Mouse (Mus musculus) liver, adult 2 months (tissue): ENCODE measurements around the gene Stip1. TPM values are rescaled to one million over a fixed set of nuclear protein-coding genes. Genes with fewer than 3 reads are reported as not detected.

ENCODE experiments used
- DNase-seq: peaks from one replicate; pipeline ENCODE4 v3.0.0-alpha.2; 2011; ENCODE audit warnings: low read depth, low spot score; ENCODE audit errors: extremely low read depth
- H3K27ac ChIP-seq: fragments of 200-500 bp; replicated peaks from 2 replicates; pipeline ENCODE4 v1.5.1; 2012; ENCODE audit warnings: low read depth, mild to moderate bottlenecking, control low read depth, inconsistent platforms, low read length; ENCODE audit not compliant: insufficient read depth
- H3K27me3 ChIP-seq: fragments of 200-500 bp; 2 replicates; pipeline ENCODE4 v1.6.1; 2012; ENCODE audit warnings: mild to moderate bottlenecking, moderate library complexity, low read length, inconsistent platforms; ENCODE audit not compliant: control insufficient read depth, insufficient read depth
- H3K36me3 ChIP-seq: fragments of 200-500 bp; 2 replicates; pipeline ENCODE4 v1.6.1; 2012; ENCODE audit warnings: low read length, inconsistent platforms; ENCODE audit not compliant: control insufficient read depth, insufficient read depth
- H3K4me1 ChIP-seq: fragments of 200-500 bp; 2 replicates; pipeline ENCODE4 v1.6.1; 2011; ENCODE audit warnings: low read length; ENCODE audit not compliant: control insufficient read depth, insufficient read depth
- H3K4me3 ChIP-seq: fragments of 200-500 bp; 2 replicates; pipeline ENCODE4 v1.5.1; 2011; ENCODE audit warnings: low read depth, mild to moderate bottlenecking, control low read depth, low read length, moderate library complexity; ENCODE audit not compliant: insufficient read depth
- H3K79me2 ChIP-seq: fragments of 200-500 bp; 2 replicates; pipeline ENCODE4 v1.6.1; 2012; ENCODE audit warnings: inconsistent platforms, mild to moderate bottlenecking, low read length, moderate library complexity; ENCODE audit not compliant: control insufficient read depth, insufficient read depth
- H3K9ac ChIP-seq: fragments of 200-500 bp; 2 replicates; pipeline ENCODE4 v1.6.1; 2012; ENCODE audit warnings: low read depth, mild to moderate bottlenecking, control low read depth, inconsistent platforms, low read length
- CTCF ChIP-seq: fragments of 200-500 bp; IDR thresholded peaks from 2 replicates; pipeline ENCODE4 v1.5.1; 2011; ENCODE audit warnings: low read depth, low read length, control low read depth
- POLR2A ChIP-seq: fragments of 200-500 bp; IDR thresholded peaks from 2 replicates; pipeline ENCODE4 v1.6.1; 2011; ENCODE audit warnings: low read length, control low read depth; ENCODE audit not compliant: insufficient read depth; ENCODE audit errors: extremely low read depth
- WGBS: fragments of 180-500 bp; shearing (Covaris S2); methylation state at CpG from one replicate; pipeline ENCODE4 v1.1.7; 2018; 5-methylcytosine and 5-hydroxymethylcytosine counted together
- polyA plus RNA-seq: library from polyadenylated mRNA; depleted of rRNA; stranded (reverse); fragments of >200 nt; gene quantifications from 2 replicates; pipeline ENCODE4 v1.2.3, GENCODE M21; 2012
- total RNA-seq: library from RNA; depleted of rRNA; stranded (reverse); fragments of >200 nt; gene quantifications from 2 replicates; pipeline ENCODE4 v1.2.3, GENCODE M21; 2014

The Stip1 gene
- total and polyA plus RNA-seq, 2 experiments: 32.3 to 44.9 TPM

GRCm38 (mm10) chr19:7070775-7071174 is 31.0 kb upstream of the Stip1 start:
- Histone ChIP-seq H3K36me3 (no peaks in the 10 kb centered on the region), H3K4me1 (0 out of 2 replicates have a peak, but pooled peaks cover 2% of the 10 kb centered on the region), H3K4me3 (no peak overlapping the region), H3K9ac (no peak overlapping the region), H3K27ac (no peak overlapping the region), H3K27me3 (no peaks in the 10 kb centered on the region), H3K79me2 (0 out of 2 replicates have a peak, but pooled peaks cover 2% of the 10 kb centered on the region)
- no peak for TF ChIP-seq CTCF
- TF ChIP-seq POLR2A: no peak
- DNase-seq: no peak
- WGBS: 66% methylated on average over 4 of the region's 4 CpGs

- H3K79me2 ChIP-seq: 0 out of 2 replicates have a peak, but pooled peaks cover 2% of the 10 kb centered on the region
- no peak for DNase-seq
- 0 out of 2 replicates have a peak, but pooled peaks cover 2% of the 10 kb centered on the region for H3K4me1 ChIP-seq
- H3K27me3 ChIP-seq: no peaks in the 10 kb centered on the region
- no peak overlapping the region; the same call in 1 of the 2 replicates for H3K27ac ChIP-seq
- 0 out of 2 replicates have a peak overlapping the region, but pooled peaks have one; percentile 33 for H3K9ac ChIP-seq
- 71% methylated on average over 35 of the region's 35 CpGs for WGBS
- H3K36me3 ChIP-seq: no peaks in the 10 kb centered on the region
- H3K4me3 ChIP-seq: peak overlapping the region; percentile 16; the same call in 1 of the 2 replicates
- TF ChIP-seq CTCF (no peak), POLR2A (no peak)
Measured at GRCm38 (mm10) chr19:7069781-7070763, 30.3 kb upstream of the Stip1 start.

GRCm38 (mm10) chr19:7068661-7069531 is 29.1 kb upstream of the Stip1 start:
- TF ChIP-seq POLR2A (no peak), CTCF (no peak)
- H3K9ac ChIP-seq: no peak overlapping the region
- no peak overlapping the region for H3K27ac ChIP-seq
- H3K79me2 ChIP-seq: 0 out of 2 replicates have a peak, but pooled peaks cover 2% of the 10 kb centered on the region
- 65% methylated on average over 11 of the region's 11 CpGs for WGBS
- no peaks in the 10 kb centered on the region for H3K27me3 ChIP-seq
- H3K4me1 ChIP-seq: 0 out of 2 replicates have a peak, but pooled peaks cover 2% of the 10 kb centered on the region
- DNase-seq: peak; percentile 28
- H3K4me3 ChIP-seq: no peak overlapping the region
- H3K36me3 ChIP-seq: no peaks in the 10 kb centered on the region

DNA sequence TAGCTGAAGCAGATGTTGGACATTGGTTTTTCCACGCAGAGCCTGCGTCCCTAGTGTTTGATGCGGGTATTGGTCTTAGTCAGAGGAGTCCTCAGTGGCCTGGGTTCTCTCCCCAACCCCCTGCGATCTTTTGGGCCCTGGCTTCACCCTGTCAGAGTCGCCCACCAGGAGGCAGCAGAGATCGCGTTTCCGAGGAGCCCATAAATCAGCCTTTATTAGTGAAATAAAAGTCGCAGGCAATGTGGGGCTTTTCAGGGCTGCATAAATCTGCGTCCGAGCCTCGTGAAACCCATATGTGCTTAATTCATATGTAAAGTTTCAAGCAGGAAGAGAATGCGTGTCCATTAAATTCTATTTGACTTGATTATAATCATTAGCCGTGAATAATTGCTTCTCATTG is 28.4 kb upstream of the Stip1 start:
- H3K27me3 ChIP-seq: no peaks in the 10 kb centered on the region
- no peak for DNase-seq
- H3K4me3 ChIP-seq: no peak overlapping the region

DNA sequence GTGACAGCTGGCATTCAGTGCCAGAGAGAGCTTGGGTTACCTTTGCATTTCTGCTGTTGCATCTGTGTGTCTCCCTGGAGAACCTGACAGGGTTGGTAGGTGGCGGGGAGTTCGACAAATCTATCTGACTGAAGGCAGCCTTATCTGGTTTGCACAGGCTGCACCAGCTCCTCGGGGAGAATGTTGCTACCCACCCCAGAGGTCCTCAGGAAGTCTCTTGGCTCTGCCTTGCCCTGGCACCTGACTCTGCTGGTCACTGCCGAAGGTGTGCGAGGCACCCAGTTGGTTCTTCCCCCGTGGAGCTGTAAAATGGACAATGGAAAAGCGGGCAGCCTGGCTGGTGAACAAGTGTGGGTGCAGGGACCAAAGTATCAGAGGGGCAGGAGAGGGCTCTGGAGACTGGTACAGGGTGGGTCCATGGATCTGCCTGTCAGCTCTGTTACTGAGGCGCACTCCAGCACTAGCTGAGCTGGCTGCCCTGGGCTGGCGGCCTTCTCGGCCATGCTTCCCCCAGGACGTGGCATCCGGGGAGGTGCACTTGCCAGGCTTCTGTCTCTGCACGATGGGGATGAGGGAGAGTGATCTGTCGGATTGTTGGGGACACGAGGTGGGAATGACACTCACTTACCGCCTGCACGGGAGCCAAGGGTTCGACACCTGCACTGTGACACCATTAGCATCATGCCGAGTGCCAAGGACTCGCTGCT is 27.7 kb upstream of the Stip1 start:
- no peak overlapping the region for H3K9ac ChIP-seq
- H3K27ac ChIP-seq: no peak overlapping the region
- TF ChIP-seq POLR2A (no peak), CTCF (no peak)
- H3K36me3 ChIP-seq: no peaks in the 10 kb centered on the region
- no peak for DNase-seq
- H3K4me3 ChIP-seq: no peak overlapping the region
- peaks cover 4% of the 10 kb centered on the region; the same call in 1 of the 2 replicates for H3K4me1 ChIP-seq
- WGBS: 70% methylated on average over 20 of the region's 20 CpGs
- no peaks in the 10 kb centered on the region for H3K27me3 ChIP-seq
- 0 out of 2 replicates have a peak, but pooled peaks cover 2% of the 10 kb centered on the region for H3K79me2 ChIP-seq

More for the DNA sequence above, 28.4 kb upstream of the Stip1 start:
- peak; percentile 89 for TF ChIP-seq CTCF
- TF ChIP-seq POLR2A: no peak
- no peak overlapping the region for H3K27ac ChIP-seq
- 29% methylated on average over 14 of the region's 14 CpGs for WGBS
- H3K9ac ChIP-seq: no peak overlapping the region
- H3K36me3 ChIP-seq: no peaks in the 10 kb centered on the region
- H3K4me1 ChIP-seq: peaks cover 3% of the 10 kb centered on the region; the same call in 1 of the 2 replicates
- 0 out of 2 replicates have a peak, but pooled peaks cover 2% of the 10 kb centered on the region for H3K79me2 ChIP-seq
